Mouse (Mus musculus) Muller cell, postnatal 12 days (primary cell): ENCODE data around the gene Edc4.

ENCODE experiments used
- DNase-seq: peaks from one replicate; pipeline ENCODE4 v3.0.0-alpha.2; 2015; ENCODE audit errors: inconsistent ontology term

The Edc4 gene

DNA sequence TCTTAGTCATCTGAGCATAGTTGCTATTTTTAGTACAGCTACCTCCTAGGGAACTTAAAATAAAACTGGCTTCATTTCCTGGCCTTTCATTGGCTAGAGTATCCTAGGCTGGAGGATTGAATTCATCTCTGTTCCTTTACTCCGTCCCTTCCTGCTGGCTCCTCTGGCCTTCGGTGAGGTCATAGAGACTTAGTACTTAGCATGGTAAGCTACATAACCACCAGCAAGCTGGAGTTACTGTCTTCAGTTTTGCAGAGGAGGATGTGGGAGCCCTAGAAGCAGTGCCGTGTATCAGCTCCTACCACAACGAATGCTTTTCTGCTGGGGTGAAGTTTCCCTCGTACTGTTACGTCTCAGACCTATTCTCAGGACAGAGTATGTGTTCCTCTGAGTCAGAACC, 6.4 kb upstream of the Edc4 start:
- no peak for DNase-seq

DNA sequence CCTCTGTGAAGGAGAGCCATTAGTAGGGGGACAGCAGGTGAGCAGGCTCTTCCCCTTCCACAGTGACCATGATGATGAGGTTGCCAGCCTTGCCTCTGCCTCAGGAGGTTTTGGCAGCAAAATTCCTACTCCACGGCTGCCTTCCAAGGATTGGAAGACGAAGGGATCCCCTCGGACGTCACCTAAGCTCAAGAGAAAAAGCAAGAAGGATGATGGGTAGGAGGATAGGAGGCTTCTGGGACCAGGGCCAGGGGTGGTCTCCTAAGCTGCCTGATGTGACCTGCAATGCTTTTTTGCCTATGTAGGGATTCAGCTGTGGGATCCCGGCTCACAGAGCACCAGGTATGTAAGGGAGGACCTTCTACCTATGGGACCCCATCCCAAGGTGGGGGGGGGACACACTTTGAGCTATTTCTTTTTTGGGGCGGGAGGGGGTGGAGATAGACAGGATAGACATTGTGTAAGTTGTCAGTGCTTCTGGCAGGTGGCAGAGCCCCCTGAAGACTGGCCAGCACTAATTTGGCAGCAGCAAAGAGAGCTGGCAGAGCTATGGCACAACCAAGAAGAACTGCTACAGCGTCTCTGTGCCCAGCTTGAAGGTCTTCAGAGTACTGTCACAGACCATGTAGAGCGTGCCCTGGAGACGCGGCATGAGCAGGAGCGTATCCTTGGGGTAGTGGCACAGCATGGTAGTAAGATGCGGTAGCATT, 9.2 kb downstream of the Edc4 start:
- no peak for DNase-seq

DNA sequence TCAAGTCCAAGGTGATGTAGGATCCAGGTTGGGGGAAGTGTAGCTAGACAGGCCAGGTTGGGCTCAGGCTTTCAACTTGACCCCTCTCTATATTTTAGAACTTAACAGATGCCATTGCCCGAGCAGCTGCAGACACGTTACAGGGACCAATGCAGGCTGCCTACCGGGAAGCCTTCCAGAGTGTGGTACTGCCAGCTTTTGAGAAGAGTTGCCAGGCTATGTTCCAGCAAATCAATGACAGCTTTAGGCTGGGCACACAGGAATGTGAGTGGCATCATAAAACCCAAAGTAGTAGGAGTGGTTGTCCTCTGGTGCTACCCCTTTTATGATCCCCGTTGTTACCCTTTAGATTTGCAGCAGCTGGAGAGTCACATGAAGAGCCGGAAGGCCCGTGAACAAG, 10.2 kb downstream of the Edc4 start:
- no peak for DNase-seq

DNA sequence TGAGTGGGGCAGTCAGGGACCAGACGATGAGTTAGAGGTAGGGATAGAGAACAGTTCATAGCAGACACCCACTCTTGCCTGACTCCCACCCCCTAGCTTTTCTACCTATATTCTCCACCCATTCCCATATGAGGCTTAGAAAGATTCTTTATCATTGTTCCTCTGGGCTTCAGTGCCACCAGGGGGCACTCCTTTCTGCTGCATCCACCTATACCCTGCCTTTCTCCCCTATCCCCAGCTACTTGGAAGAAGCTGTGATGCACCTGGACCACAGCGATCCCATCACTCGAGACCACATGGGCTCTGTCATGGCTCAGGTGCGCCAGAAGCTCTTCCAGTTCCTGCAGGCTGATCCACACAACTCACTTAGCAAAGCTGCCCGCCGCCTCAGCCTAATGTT, 11.8 kb downstream of the Edc4 start:
- no peak for DNase-seq

DNA sequence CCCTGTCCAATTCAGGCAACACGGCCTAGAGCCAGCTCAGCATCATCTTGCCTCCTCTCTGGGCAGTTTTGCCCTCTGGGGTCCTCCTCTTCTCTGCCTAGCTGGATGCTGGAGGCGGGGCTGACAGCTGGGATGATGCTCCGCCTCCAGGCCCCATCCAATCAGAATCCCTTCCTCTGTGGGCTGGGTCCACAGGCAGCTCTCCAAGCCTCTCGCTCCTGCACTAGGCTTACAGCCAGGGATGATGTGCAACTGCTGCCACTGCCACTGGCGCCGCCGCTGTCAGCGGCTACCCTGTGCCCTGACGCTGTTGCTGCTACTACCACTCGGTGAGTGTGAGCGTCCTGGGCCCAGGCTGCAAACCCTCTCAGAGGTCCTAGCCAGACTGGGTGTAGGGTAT, 12.7 kb downstream of the Edc4 start, which contains the start of gene Nrn1l:
Nrn1l (plus strand) TSS at position 229 of the 400 bp plus-strand sequence.
- DNase-seq: peak; percentile 85

DNA sequence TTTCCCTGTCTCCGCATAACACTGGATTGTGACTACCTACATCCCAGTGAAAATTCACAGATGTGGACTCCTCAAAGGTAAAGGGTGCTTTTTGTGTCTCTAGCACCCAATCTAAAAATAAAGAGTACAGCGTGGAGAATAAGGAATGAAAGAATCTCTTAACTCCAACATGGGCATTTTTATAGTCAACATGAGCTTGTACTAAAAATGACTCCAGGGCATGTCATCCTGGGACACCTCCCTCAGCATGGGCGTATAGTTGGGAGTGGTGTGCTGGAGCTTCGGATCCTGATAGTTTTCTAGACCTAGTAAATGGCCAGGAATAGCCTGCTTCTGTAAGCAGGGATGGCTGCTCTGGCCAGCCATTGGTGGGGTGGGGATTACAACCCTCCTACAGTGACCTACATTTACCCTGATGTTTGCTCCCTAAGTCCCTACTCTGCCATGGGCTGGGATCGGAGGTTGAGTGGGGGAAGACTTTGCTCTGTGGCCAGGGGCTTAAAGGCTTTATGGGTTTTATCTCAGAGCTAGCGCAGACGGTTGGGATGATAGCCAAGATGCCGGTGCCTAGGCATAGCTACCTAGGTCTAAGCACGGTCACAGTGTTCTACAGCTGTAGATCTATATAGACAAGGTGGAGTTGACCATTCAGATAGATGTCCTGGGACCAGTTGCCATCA, 17.3 kb downstream of the Edc4 start:
- no peak for DNase-seq

DNA sequence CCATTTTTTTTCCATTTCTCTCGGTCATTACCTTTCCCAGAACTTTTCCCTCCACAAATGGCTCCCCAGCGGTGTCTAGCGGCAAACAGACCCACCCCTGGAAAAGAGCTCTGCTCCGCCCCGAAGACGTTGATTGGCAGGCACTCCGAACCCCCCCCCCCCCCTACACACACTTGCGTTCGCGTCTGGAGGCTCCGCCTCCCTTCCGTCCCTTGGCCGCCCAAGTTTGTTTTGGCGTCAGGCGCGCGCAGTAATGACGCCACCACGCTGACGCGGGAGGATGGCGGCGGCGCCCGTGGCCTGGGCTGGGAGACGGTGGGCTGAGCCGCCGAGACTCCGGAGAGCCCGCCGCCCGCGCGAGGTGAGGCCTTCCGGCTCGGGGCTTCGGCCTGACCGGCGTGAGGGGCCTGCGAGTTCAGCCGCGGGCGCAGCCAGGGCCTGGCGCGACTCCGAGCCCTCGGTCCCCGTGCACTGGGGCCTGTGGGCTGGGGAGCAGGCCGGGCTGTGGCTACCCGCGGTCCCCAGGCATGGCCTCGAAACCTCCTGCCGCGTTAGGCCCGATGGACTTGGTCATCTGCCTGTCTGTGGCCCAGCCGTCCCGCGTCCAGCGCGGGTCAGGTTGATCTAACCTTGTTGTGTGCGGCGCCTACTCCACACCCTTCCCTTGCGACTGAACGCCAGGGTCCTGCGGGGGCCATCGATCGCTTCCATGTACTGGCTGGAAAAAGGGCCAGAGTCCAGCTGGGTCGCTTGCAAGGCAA, 19.7 kb downstream of the Edc4 start, which contains the start of gene Pskh1:
Pskh1 (plus strand) TSS at position 262 of the 761 bp plus-strand sequence.
- DNase-seq: peak; percentile 97

DNA sequence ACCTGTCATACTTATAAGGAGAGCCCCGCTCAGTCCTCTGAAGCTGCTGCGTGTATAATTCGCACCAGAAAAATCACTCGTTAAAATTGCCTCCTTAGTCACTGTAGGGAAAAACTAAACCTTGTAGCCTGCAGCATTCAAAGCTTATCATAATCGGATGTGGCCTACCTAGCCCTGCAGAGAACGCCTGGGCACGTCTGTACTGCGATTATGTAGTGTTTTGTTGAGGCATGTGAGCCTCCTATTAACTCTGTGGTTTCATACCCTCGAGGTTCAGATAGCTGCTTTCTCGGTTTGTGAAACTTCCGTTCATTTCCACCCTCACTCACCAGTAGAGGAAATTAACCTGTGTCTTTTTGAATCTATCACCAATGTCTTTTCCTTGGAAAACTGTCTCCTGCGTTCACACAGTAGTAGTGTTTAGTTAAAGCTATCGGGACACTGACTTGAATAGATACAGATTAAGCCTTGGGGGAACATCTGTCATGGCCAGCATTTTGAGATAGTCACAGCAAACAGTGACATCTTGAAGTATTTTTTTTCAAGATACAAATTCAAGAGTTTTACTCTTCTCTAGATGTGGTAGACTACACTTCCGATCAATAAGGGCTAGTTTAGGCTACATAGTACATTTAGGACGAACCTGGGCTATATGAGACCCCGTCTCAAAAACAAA, 20.4 kb downstream of the Edc4 start:
- no peak for DNase-seq

DNA sequence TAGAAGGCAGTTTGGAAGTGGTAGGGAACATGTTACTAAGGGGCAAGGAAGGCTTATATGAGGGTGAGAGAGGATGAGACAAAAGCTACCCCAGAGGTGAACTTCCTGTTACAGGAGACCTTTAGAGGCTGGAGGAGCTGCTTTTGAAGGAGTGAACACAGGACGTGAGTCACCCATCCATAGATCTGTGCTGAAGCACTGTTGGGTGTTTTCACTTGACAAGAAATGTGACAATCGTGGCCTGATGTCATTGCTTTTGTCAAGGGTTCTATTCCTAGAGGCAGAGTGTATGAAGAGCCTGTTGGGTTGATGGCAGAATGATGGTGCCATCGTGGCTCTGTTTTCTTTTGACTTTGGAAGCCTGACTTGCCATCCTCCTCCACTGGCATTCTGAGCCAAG, 38.7 kb downstream of the Edc4 start:
- no peak for DNase-seq

DNA sequence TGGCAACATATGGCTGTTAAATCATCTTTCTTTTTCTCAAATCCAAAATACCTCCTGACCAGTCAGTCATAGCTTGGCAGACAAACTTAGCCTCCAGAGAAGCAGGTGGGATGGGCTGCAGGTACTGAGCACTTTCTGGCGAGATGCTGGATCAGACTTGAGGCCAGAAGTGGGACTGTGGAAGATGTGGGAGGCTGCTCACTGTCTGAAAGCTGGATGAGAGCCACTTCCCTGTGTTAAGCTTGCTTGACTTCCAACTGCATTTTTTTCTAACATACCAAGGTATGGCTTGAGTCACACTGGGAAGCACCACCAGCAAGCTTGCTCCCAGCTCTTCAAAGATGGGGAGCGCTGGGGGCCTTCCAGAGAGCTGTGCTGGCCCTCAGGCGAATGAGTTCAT, 44.4 kb downstream of the Edc4 start:
- no peak for DNase-seq

DNA sequence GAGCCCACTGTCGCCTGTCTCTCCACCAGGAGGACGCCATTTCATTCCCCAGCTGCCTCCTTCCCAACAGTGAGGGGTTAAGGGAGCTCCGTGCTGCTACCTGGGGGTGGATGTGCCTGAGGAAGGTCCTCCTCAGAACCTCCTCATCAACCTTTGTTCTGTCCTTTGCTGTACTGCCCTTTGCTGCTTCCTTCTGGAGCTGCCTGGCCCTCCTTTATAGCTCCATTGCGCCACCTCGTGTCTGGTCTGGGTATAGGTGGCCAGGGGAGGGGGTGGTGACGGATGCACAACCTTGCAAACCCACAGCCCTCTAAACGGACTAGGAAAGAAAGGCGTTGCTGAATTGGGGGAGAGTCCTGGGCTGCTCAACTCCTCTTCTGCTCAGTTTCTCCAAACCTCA, 49.9 kb downstream of the Edc4 start:
- peak; percentile 79 for DNase-seq

DNA sequence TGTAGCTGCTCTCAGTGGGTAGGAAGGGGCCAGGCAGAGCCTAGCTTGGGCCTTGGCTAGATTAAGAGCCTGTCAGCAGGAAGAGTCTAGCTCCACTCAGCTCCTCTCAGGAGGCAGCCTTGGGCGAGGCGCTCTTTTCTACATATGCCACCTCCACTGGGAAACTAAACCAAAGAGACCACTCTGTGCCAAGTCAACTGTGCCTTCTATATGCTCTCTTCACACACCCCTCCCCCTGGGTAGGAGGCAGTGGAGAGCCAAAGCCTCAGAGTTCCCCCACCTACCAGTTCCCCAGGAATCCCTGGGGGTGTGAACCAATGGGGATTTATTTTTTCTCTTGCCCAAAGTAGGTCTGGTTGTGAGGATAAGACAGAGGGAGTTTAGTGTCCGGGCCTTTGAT, 50.6 kb downstream of the Edc4 start:
- DNase-seq: no peak

DNA sequence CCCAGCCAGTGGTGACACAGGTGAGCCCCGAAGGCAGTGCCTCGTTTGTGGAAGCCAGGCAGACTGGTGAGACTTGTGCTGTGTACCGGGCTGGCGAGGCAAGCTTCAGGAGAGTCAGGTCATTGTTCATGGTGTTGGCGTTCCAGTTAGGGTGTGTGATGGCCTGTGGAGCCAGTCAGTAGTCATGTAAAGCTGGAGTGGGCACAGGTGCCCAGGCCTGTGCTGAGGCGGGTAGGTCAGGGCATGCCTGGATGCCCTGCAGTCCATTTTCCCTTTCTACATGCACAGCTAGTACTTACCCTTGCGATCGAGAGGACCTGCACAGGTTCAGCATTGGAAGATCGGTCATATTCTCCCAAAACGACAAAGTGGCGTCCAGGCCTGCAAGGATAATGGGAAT, 51.8 kb downstream of the Edc4 start:
- DNase-seq: no peak

DNA sequence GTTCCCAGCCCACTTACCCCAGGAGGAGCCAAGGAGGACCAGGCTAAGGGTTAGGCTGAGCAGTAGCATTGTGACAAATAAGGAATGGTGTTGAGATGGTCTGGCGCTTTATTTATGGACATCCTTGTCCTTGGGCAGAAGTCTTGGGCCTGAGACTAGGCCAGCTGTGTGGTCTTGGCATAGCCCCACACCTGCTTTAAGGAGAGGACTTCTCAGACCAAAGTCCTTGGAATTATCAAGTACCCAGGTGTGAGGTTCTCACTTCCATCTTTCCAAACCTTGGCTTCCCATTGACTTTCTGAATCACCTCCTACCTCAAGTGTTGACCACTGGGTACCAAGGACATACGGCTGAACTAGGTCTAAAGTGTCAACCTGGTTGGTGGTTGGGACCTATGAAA, 53.1 kb downstream of the Edc4 start, which contains the start of gene Ctrl:
Ctrl (minus strand) TSS at position 101 of the 400 bp plus-strand sequence.
- DNase-seq: no peak

DNA sequence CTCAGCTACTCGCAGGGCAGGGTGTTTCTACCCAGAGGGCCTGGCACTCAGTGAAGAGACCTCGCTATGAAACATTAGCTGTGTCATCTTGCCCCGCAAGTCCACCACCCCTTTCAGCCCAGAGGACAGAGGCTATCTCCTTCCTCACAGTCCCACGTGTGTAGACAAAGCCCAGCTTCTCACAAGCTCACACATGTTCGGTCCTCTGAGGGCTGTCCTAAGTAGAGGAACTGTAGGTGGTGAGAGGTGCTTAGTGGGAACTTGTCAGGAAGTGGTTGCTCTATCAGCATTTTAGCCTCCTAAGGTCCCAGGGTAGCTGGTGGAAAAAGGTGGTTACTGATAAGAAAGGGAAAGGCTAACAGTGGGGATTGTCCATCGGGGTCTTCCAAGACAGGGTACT, 54.4 kb downstream of the Edc4 start:
- no peak for DNase-seq

DNA sequence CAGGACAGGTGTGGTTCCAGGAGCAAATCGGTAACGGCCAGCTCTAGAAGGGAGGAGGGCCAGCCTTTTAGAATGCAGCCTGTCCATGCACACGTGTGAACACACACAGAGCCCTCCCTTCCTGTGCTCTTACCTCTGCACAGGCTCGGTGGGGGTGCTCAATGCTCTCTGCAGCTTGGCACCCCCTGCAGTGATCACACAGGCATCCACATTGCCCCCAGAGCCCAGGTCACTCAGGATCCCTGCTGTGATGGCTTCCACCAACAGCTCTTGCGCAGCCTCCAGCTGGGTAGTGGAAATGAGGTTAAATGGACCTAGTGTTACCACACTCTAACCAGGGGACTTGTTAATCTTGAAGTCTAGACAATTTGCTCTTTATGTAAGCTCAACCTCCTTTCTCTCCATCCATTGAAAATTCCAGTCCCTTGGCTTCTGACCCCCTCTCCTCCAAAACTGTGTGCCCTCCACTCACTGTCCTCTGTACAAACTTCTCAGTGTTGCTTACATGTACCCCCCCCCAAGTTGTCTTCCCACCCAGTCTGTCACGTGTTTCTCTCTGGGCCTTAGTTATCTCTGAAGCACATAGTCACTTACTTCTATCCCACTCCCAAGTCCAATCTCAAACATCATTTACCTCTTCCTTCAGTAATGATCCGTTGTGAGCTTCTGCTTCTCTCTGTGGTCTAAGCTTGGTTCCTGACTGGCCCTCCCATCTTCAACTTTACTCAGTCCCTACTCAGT, 55.4 kb downstream of the Edc4 start:
- no peak for DNase-seq

DNA sequence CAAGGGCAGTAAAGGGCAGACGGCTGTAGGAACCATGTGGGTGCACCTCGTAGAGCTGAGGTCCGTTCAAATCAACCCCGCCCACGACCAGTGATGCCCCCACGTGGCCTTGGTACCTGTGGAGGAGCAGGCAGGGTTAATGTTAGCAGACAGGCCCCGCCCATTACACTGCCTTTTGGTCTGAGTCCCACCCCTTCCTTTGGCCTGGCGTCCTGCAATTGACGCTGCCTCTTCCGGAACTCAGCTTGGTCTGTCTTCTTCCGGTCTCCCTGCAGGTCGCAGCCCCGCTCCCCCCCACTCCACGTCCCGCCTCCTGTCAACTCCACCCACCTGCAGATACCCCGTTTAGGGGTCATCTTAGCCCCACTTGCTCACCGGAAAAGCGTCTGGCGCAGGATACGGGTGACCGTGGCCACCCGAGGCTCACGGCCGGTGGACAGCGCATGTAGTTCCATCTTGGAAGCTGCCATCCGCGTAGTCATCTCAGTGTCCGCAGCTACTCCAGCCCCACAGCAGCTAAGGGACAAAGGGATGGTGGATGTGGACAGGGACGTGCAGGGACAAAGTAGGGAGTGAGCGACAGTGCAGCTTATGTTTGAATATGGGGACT, 56.3 kb downstream of the Edc4 start:
- peak; percentile 89 for DNase-seq

DNA sequence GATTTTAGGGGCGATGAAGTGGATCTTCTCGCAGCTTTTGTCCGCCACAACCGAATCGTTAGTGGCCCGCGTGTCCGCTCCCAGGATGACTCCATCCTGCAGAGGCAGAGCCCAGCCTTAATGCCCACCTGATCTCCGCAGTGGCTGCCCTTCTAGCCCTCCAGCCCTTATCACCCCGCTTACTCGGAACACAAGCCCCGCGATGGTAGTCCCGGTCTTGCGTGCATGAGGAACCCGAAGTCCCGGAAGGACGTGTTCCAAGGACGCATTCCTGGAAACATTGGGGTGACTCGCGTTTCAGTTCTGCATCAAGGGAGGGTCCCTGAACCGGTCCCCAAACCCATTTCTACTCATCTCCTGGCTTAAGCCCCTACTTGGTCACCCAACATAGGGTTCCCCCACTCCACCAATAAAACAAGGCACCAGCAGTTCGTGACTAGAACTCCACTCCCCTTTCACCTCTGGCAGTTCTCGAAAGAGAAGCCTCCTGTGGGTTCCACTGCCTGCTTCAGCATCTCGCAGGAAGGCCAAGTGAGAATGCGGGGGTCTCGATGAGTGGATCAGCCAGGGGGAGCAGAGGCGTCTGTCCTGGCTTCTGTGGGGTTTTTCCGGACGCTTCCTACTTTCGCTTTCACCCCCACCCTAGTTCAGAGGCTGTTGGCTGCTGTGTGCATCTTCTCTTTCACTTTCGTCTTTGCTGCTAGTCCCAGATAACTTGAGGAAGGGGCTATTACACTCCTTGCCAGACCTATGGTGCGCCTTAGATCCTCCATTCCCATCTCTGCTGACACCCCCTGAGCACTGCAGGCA, 57.0 kb downstream of the Edc4 start:
- DNase-seq: peak; percentile 88

DNA sequence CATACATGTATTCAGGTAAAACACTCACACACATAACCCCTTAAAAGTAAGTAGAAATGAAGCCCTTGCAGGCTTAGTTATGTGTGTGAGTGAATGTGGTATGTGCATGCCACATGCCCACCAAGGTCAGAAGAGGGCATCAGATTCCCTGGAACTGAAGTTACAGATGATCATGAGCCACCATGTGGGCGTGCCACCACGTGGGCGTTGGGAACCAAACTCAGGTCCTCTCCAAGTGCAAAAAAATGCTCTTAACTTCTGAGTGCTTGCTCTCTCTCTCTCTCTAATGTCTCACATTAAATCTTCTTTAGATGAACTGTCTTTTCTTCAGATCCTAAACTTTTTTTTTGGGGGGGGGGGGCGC, 57.6 kb downstream of the Edc4 start, which contains the start of gene Psmb10:
Psmb10 (minus strand) TSS at position 139 of the 364 bp plus-strand sequence.
- no peak for DNase-seq

DNA sequence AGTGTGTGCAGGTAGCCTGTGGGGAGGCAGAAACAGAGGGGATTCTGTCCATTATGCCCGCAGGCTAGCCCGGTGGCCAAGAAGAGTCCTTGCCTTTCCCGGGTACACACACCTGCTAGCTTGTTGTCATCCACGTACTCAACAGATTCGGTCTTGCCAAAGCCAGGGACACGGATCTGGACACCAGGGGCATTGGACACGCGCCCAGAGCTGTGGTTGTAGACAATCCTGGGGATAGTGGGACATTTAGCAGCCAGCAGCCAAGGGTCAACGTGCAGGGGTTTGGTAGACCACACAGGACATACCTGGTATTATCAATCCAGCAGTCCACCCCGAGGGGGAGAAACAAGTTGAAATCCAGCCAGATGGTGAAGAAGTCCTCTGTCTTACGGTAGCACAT, 61.3 kb downstream of the Edc4 start:
- DNase-seq: no peak
